Mouse (Mus musculus) CH12.LX (cell line): Measurements from ENCODE around the gene Klhl42. TPM values are rescaled to one million over a fixed set of nuclear protein-coding genes. Genes with fewer than 3 reads are reported as not detected.

Source experiments
- DNase-seq: peaks from one replicate; pipeline ENCODE4 v3.0.0-alpha.2; 2013; ENCODE audit errors: extremely low read depth
- H3K27ac ChIP-seq: 2 replicates; pipeline ENCODE4 v1.5.1; 2012; ENCODE audit warnings: low read depth, mild to moderate bottlenecking, control low read depth, moderate library complexity; ENCODE audit not compliant: insufficient read depth
- H3K27me3 ChIP-seq: replicated peaks from 2 replicates; pipeline ENCODE3; 2012; ENCODE audit warnings: inconsistent platforms
- H3K36me3 ChIP-seq, 2 experiments: replicated peaks in 1 of 2; 2 replicates each; pipeline versions ENCODE3 to v1.6.1; 2012; ENCODE audit warnings: inconsistent platforms in 1 of 2, low read length in 1 of 2, mild to moderate bottlenecking in 1 of 2, mixed read lengths in 1 of 2, moderate library complexity in 1 of 2; ENCODE audit not compliant: control insufficient read depth in 1 of 2, insufficient read depth in 1 of 2
- H3K4me1 ChIP-seq, 2 experiments: 2 replicates each; pipeline ENCODE4 v1.6.1; 2012; ENCODE audit warnings: inconsistent platforms in 1 of 2, moderate library complexity in 1 of 2; ENCODE audit not compliant: insufficient read depth in 2 of 2, control insufficient read depth in 1 of 2
- H3K4me2 ChIP-seq: 2 replicates; pipeline ENCODE4 v1.6.1; 2012; ENCODE audit warnings: low read depth, mild to moderate bottlenecking, control low read depth; ENCODE audit not compliant: poor library complexity, insufficient read depth, severe bottlenecking
- H3K4me3 ChIP-seq, 3 experiments: fragments of 150-350 bp in 1 of 3; sonication (generic) in 1 of 3; replicated peaks in 1 of 3; 2 replicates each; pipeline versions ENCODE3 to v1.5.1; 2011 to 2012; ENCODE audit warnings: low read depth in 2 of 3, low read length in 2 of 3, mild to moderate bottlenecking in 2 of 3, moderate library complexity in 2 of 3, control low read depth in 1 of 3, improper control_type of control experiment in 1 of 3, inconsistent platforms in 1 of 3, mixed read lengths in 1 of 3; ENCODE audit not compliant: poor library complexity in 1 of 3
- H3K79me2 ChIP-seq: replicated peaks from 2 replicates; pipeline ENCODE4 v1.6.1; 2012; ENCODE audit warnings: mild to moderate bottlenecking, moderate library complexity; ENCODE audit not compliant: control insufficient read depth, poor library complexity, insufficient read depth, severe bottlenecking; ENCODE audit errors: extremely low read depth
- H3K9ac ChIP-seq: 2 replicates; pipeline ENCODE4 v1.6.1; 2012; ENCODE audit warnings: low read depth, mild to moderate bottlenecking, control low read depth, moderate library complexity; ENCODE audit not compliant: insufficient read depth
- H3K9me3 ChIP-seq: replicated peaks from 2 replicates; pipeline ENCODE3; 2012; ENCODE audit warnings: low read length, inconsistent platforms, mixed read lengths
- ELF1 ChIP-seq: IDR thresholded peaks from 2 replicates; pipeline ENCODE4 v1.6.1; 2014; ENCODE audit warnings: low read depth, mild to moderate bottlenecking, inconsistent platforms, low read length, improper control_type of control experiment
- EP300 ChIP-seq: IDR thresholded peaks from 2 replicates; pipeline ENCODE4 v1.6.1; 2011; ENCODE audit warnings: low read length, improper control_type of control experiment
- ETS1 ChIP-seq: conservative IDR thresholded peaks from 2 replicates; pipeline ENCODE4 v1.6.1; 2012; ENCODE audit warnings: low read depth, mild to moderate bottlenecking, inconsistent platforms, low read length, improper control_type of control experiment, moderate library complexity
- GABPA ChIP-seq: IDR thresholded peaks from 2 replicates; pipeline ENCODE4 v1.6.1; 2012; ENCODE audit warnings: low read depth, low read length, improper control_type of control experiment, inconsistent platforms; ENCODE audit not compliant: insufficient replicate concordance
- JUN ChIP-seq: IDR thresholded peaks from 2 replicates; pipeline ENCODE4 v1.6.1; 2011; ENCODE audit warnings: low read depth, mild to moderate bottlenecking, low read length, improper control_type of control experiment, moderate library complexity; ENCODE audit not compliant: insufficient read depth
- MAX ChIP-seq: IDR thresholded peaks from 2 replicates; pipeline ENCODE4 v1.6.1; 2011; ENCODE audit warnings: low read length, improper control_type of control experiment
- MEF2A ChIP-seq: IDR thresholded peaks from 2 replicates; pipeline ENCODE4 v1.6.1; 2014; ENCODE audit warnings: low read depth, mild to moderate bottlenecking, inconsistent platforms, low read length, improper control_type of control experiment, borderline replicate concordance
- NELFE ChIP-seq: IDR thresholded peaks from 2 replicates; pipeline ENCODE4 v1.6.1; 2011; ENCODE audit warnings: low read depth, low read length, improper control_type of control experiment
- NRF1 ChIP-seq: IDR thresholded peaks from 2 replicates; pipeline ENCODE4 v1.6.1; 2014; ENCODE audit warnings: low read depth, mild to moderate bottlenecking, inconsistent platforms, low read length, improper control_type of control experiment, moderate library complexity
- POLR2A ChIP-seq: IDR thresholded peaks from 2 replicates; pipeline ENCODE4 v1.6.1; 2011; ENCODE audit warnings: low read depth, mild to moderate bottlenecking, improper control_type of control experiment, low read length
- RAD21 ChIP-seq: IDR thresholded peaks from 2 replicates; pipeline ENCODE4 v1.6.1; 2011; ENCODE audit warnings: low read depth, mild to moderate bottlenecking, low read length, improper control_type of control experiment, moderate library complexity
- RCOR1 ChIP-seq: conservative IDR thresholded peaks from 2 replicates; pipeline ENCODE4 v1.6.1; 2012; ENCODE audit warnings: low read depth, mild to moderate bottlenecking, inconsistent platforms, low read length, improper control_type of control experiment
- SIN3A ChIP-seq: IDR thresholded peaks from 2 replicates; pipeline ENCODE4 v1.6.1; 2012; ENCODE audit warnings: low read length, improper control_type of control experiment, inconsistent platforms
- SMC3 ChIP-seq: IDR thresholded peaks from 2 replicates; pipeline ENCODE4 v1.6.1; 2011; ENCODE audit warnings: low read depth, low read length, improper control_type of control experiment
- TCF12 ChIP-seq: IDR thresholded peaks from 2 replicates; pipeline ENCODE4 v1.6.1; 2014; ENCODE audit warnings: low read depth, mild to moderate bottlenecking, inconsistent platforms, low read length, improper control_type of control experiment
- UBTF ChIP-seq: IDR thresholded peaks from 2 replicates; pipeline ENCODE4 v1.6.1; 2012; ENCODE audit warnings: low read depth, mild to moderate bottlenecking, inconsistent platforms, low read length, improper control_type of control experiment, moderate library complexity
- USF1 ChIP-seq: IDR thresholded peaks from 2 replicates; pipeline ENCODE4 v1.6.1; 2014; ENCODE audit warnings: low read depth, mild to moderate bottlenecking, inconsistent platforms, low read length, improper control_type of control experiment
- USF2 ChIP-seq: conservative IDR thresholded peaks from 2 replicates; pipeline ENCODE4 v1.6.1; 2011; ENCODE audit warnings: low read depth, low read length, improper control_type of control experiment
- dilution Hi-C: fragments of 300-500 bp; cut with MboI; formaldehyde crosslinking; loops from 2 replicates; pipeline ENCODE4 v1.14.3; 2020; ENCODE audit warnings: low sequenced_read_pairs; ENCODE audit not compliant: extremely low pct_unique_long_range_greater_than_20kb, extremely low pct_ligation_motif_present
- in situ Hi-C: fragments of 300-500 bp; cut with MboI; formaldehyde crosslinking; loops from 3 replicates; pipeline ENCODE4 v1.14.3; 2019; ENCODE audit warnings: low sequenced_read_pairs, low pct_ligation_motif_present, low pct_unique_long_range_greater_than_20kb, mixed read lengths
- polyA plus RNA-seq: library from polyadenylated mRNA; unstranded; fragments of >175 nt; gene quantifications from 2 replicates; pipeline ENCODE4 v1.2.1, GENCODE M21; 2012; ENCODE audit warnings: low read depth; ENCODE audit not compliant: insufficient read length
- total RNA-seq, 2 experiments: library from RNA; depleted of rRNA; stranded (reverse); fragments of 300-350 nt in 1 of 2; fragments of >200 nt in 1 of 2; gene quantifications; 2 replicates each; pipeline ENCODE4 v1.2.3; 2012 to 2014

Klhl42 gene
- total and polyA plus RNA-seq, 3 experiments, result 2.7 to 7.4 (median 3.6) TPM

- dilution Hi-C loops (no loop called here), in situ Hi-C loops (no loop called here)
- H3K27ac ChIP-seq, result no peak overlapping the region
- no peak overlapping the region for H3K4me2 ChIP-seq
- DNase-seq, result no peak
- H3K27me3 ChIP-seq, result no peaks in the 10 kb centered on the region
- peaks cover 73 to 97% of the 10 kb centered on the region in 2 experiments for H3K36me3 ChIP-seq
- no peak overlapping the region for H3K9ac ChIP-seq
- no peak for TF ChIP-seq GABPA
- no peak for TF ChIP-seq UBTF
- no peak for TF ChIP-seq MAX
- no peak for TF ChIP-seq JUN
- TF ChIP-seq NRF1, result no peak
- TF ChIP-seq, all 38 proteins: peak for 0
- Histone ChIP-seq H3K4me3 (no peak overlapping the region), H3K9me3 (no peaks in the 10 kb centered on the region), H3K4me1 (no peaks in the 10 kb centered on the region), H3K79me2 (no peaks in the 10 kb centered on the region; the same call in none of the 2 replicates)
These were observed 37.2 kb upstream of the Klhl42 start for GRCm38 (mm10) chr6:147053785-147054646.

GRCm38 (mm10) chr6:147055374-147055977 is 35.7 kb upstream of the Klhl42 start:
- peaks cover 74 to 97% of the 10 kb centered on the region in 2 experiments for H3K36me3 ChIP-seq
- no peaks in the 10 kb centered on the region for H3K27me3 ChIP-seq

GRCm38 (mm10) chr6:147059326-147059725 is 31.9 kb upstream of the Klhl42 start:
- H3K4me3 ChIP-seq, result no peak overlapping the region
- no peak overlapping the region for H3K4me2 ChIP-seq
- TF ChIP-seq NELFE, result no peak
- no peak for TF ChIP-seq MAX
- no peak for TF ChIP-seq EP300
- TF ChIP-seq RCOR1, result no peak
- TF ChIP-seq POLR2A, result no peak
- TF ChIP-seq JUN, result no peak
- no peak for TF ChIP-seq MEF2A
- no peak for TF ChIP-seq UBTF
- no peak for TF ChIP-seq SIN3A
- TF ChIP-seq ETS1, result no peak
- TF ChIP-seq USF1, result no peak
- no peak for TF ChIP-seq USF2
- TF ChIP-seq SMC3, result no peak
- TF ChIP-seq RAD21, result no peak; the same call in 1 of the 2 replicates
- TF ChIP-seq TCF12, result no peak
- TF ChIP-seq ELF1, result no peak
- no peak for TF ChIP-seq GABPA
- H3K36me3 ChIP-seq, result peaks cover 75 to 98% of the 10 kb centered on the region in 2 experiments
- in situ Hi-C loops (no loop called here), dilution Hi-C loops (no loop called here)
- H3K9ac ChIP-seq, result no peak overlapping the region
- no peaks in the 10 kb centered on the region for H3K27me3 ChIP-seq
- no peak overlapping the region for H3K27ac ChIP-seq
- H3K4me1 ChIP-seq, result no peaks in the 10 kb centered on the region
- no peak for DNase-seq
- no peaks in the 10 kb centered on the region; the same call in none of the 2 replicates for H3K79me2 ChIP-seq
- H3K9me3 ChIP-seq, result no peaks in the 10 kb centered on the region

More at GRCm38 (mm10) chr6:147055374-147055977, 35.7 kb upstream of the Klhl42 start:
- H3K4me2 ChIP-seq, result no peak overlapping the region
- dilution Hi-C loops (no loop called here), in situ Hi-C loops (no loop called here)
- H3K79me2 ChIP-seq, result no peaks in the 10 kb centered on the region; the same call in none of the 2 replicates
- DNase-seq, result no peak
- H3K4me1 ChIP-seq, result no peaks in the 10 kb centered on the region
- H3K4me3 ChIP-seq, result no peak overlapping the region
- H3K9ac ChIP-seq, result no peak overlapping the region
- no peak overlapping the region for H3K27ac ChIP-seq
- no peak for TF ChIP-seq GABPA
- TF ChIP-seq ETS1, result no peak
- no peaks in the 10 kb centered on the region for H3K9me3 ChIP-seq
